Mouse (Mus musculus): ENCODE results near the gene Npsr1. TPM values are rescaled to one million over a fixed set of nuclear protein-coding genes. Genes with fewer than 3 reads are reported as not detected.

Gene Npsr1
- total and polyA plus RNA-seq, 3 experiments = 0.13 TPM; not detected in 1

- Histone ChIP-seq H3K4me2 (ENCODE audit: insufficient read depth, low read depth, poor library complexity, severe bottlenecking) (no peak overlapping the region), H3K9me3 (replicated peaks; ENCODE audit: low read length) (no peaks in the 10 kb centered on the region), H3K79me2 (replicated peaks; ENCODE audit: control insufficient read depth, extremely low read depth, insufficient read depth, poor library complexity, severe bottlenecking) (no peaks in the 10 kb centered on the region), H3K4me1 (ENCODE audit: control insufficient read depth in 1 of 2, insufficient read depth in 2 of 2) (peaks cover 0 to 3% of the 10 kb centered on the region in 2 experiments; a peak in 2 of 4 replicates), H3K4me3 (replicated peaks in 1 of 3; ENCODE audit: low read depth in 2 of 3, low read length in 2 of 3, poor library complexity in 1 of 3) (no peak overlapping the region), H3K27ac (ENCODE audit: insufficient read depth, low read depth) (no peak overlapping the region), H3K9ac (ENCODE audit: insufficient read depth, low read depth) (no peak overlapping the region), H3K36me3 (replicated peaks in 1 of 2; ENCODE audit: control insufficient read depth in 1 of 2, insufficient read depth in 1 of 2, low read length in 1 of 2) (no peaks in the 10 kb centered on the region), H3K27me3 (replicated peaks) (no peaks in the 10 kb centered on the region)
- dilution Hi-C loops (cut with MboI; ENCODE audit: extremely low pct_ligation_motif_present, extremely low pct_unique_long_range_greater_than_20kb, low sequenced_read_pairs) = no loop called here
- in situ Hi-C loops (cut with MboI; ENCODE audit: low pct_ligation_motif_present, low pct_unique_long_range_greater_than_20kb, low sequenced_read_pairs) = no loop called here
- no peak for TF ChIP-seq IRF4 (IDR thresholded peaks at IDR 0.05; ENCODE audit: low read depth, low read length)
- no peak for TF ChIP-seq ZKSCAN1 (IDR thresholded peaks at IDR 0.05; ENCODE audit: borderline replicate concordance, low read depth, low read length)
- no peak for TF ChIP-seq POLR2AphosphoS2 (IDR thresholded peaks at IDR 0.05; ENCODE audit: low read depth, low read length)
- TF ChIP-seq JUND (conservative IDR thresholded peaks at IDR 0.05; ENCODE audit: low read depth, low read length) = no peak
- TF ChIP-seq MAZ (IDR thresholded peaks at IDR 0.05; ENCODE audit: low read depth, low read length) = no peak
- no peak for TF ChIP-seq SMC3 (IDR thresholded peaks at IDR 0.05; ENCODE audit: low read depth, low read length)
- TF ChIP-seq E2F4 (IDR thresholded peaks at IDR 0.05; ENCODE audit: insufficient replicate concordance, low read depth, low read length) = no peak
- no peak for TF ChIP-seq RAD21 (IDR thresholded peaks at IDR 0.05; ENCODE audit: low read depth, low read length)
- no peak for TF ChIP-seq MAX (IDR thresholded peaks at IDR 0.05; ENCODE audit: low read length)
- TF ChIP-seq ETS1 (conservative IDR thresholded peaks at IDR 0.05; ENCODE audit: low read depth, low read length) = no peak
- DNase-seq (ENCODE audit: extremely low read depth) = no peak
Observed at GRCm38 (mm10) chr9:24283536-24283935, 185.7 kb downstream of the Npsr1 start.

GRCm38 (mm10) chr9:24284239-24285084 is 186.7 kb downstream of the Npsr1 start:
- Histone ChIP-seq H3K9ac (ENCODE audit: insufficient read depth, low read depth) (no peak overlapping the region), H3K27me3 (replicated peaks) (no peaks in the 10 kb centered on the region), H3K9me3 (replicated peaks; ENCODE audit: low read length) (no peaks in the 10 kb centered on the region), H3K4me3 (replicated peaks in 1 of 3; ENCODE audit: low read depth in 2 of 3, low read length in 2 of 3, poor library complexity in 1 of 3) (no peak overlapping the region), H3K4me2 (ENCODE audit: insufficient read depth, low read depth, poor library complexity, severe bottlenecking) (no peak overlapping the region), H3K36me3 (replicated peaks in 1 of 2; ENCODE audit: control insufficient read depth in 1 of 2, insufficient read depth in 1 of 2, low read length in 1 of 2) (no peaks in the 10 kb centered on the region), H3K27ac (ENCODE audit: insufficient read depth, low read depth) (no peak overlapping the region), H3K79me2 (replicated peaks; ENCODE audit: control insufficient read depth, extremely low read depth, insufficient read depth, poor library complexity, severe bottlenecking) (no peaks in the 10 kb centered on the region), H3K4me1 (ENCODE audit: control insufficient read depth in 1 of 2, insufficient read depth in 2 of 2) (peaks cover 0 to 3% of the 10 kb centered on the region in 2 experiments; a peak in 2 of 4 replicates)
- no peak for DNase-seq (ENCODE audit: extremely low read depth)
- in situ Hi-C loops (cut with MboI; ENCODE audit: low pct_ligation_motif_present, low pct_unique_long_range_greater_than_20kb, low sequenced_read_pairs) (no loop called here), dilution Hi-C loops (cut with MboI; ENCODE audit: extremely low pct_ligation_motif_present, extremely low pct_unique_long_range_greater_than_20kb, low sequenced_read_pairs) (no loop called here)
- no peak for TF ChIP-seq MXI1 (IDR thresholded peaks at IDR 0.05; ENCODE audit: low read depth, low read length)

- H3K79me2 ChIP-seq (replicated peaks; ENCODE audit: control insufficient read depth, extremely low read depth, insufficient read depth, poor library complexity, severe bottlenecking) = no peaks in the 10 kb centered on the region
- dilution Hi-C loops (cut with MboI; ENCODE audit: extremely low pct_ligation_motif_present, extremely low pct_unique_long_range_greater_than_20kb, low sequenced_read_pairs) = no loop called here
- H3K27me3 ChIP-seq (replicated peaks) = no peaks in the 10 kb centered on the region
- H3K9ac ChIP-seq (ENCODE audit: insufficient read depth, low read depth) = no peak overlapping the region
- no peak for DNase-seq (ENCODE audit: extremely low read depth)
- no peak overlapping the region for H3K4me2 ChIP-seq (ENCODE audit: insufficient read depth, low read depth, poor library complexity, severe bottlenecking)
- TF ChIP-seq EP300 (IDR thresholded peaks at IDR 0.05; ENCODE audit: low read length) = no peak
- TF ChIP-seq CTCF (conservative IDR thresholded peaks at IDR 0.05 in 1 of 2, IDR thresholded peaks at IDR 0.05 in 1 of 2; ENCODE audit: low read depth in 2 of 2, low read length in 2 of 2) = no peak
- no peak for TF ChIP-seq CHD1 (IDR thresholded peaks at IDR 0.05; ENCODE audit: low read depth, low read length)
- TF ChIP-seq MXI1 (IDR thresholded peaks at IDR 0.05; ENCODE audit: low read depth, low read length) = no peak
- no peak for TF ChIP-seq UBTF (IDR thresholded peaks at IDR 0.05; ENCODE audit: low read depth, low read length)
- TF ChIP-seq MAX (IDR thresholded peaks at IDR 0.05; ENCODE audit: low read length) = no peak
- no peak for TF ChIP-seq E2F4 (IDR thresholded peaks at IDR 0.05; ENCODE audit: insufficient replicate concordance, low read depth, low read length)
- no peak for TF ChIP-seq ZNF384 (IDR thresholded peaks at IDR 0.05; ENCODE audit: low read depth, low read length)
- TF ChIP-seq SIN3A (IDR thresholded peaks at IDR 0.05; ENCODE audit: low read length) = no peak
- no peak for TF ChIP-seq ZKSCAN1 (IDR thresholded peaks at IDR 0.05; ENCODE audit: borderline replicate concordance, low read depth, low read length)
- no peak for TF ChIP-seq IRF4 (IDR thresholded peaks at IDR 0.05; ENCODE audit: low read depth, low read length)
- no peak for TF ChIP-seq TCF12 (IDR thresholded peaks at IDR 0.05; ENCODE audit: low read depth, low read length)
- TF ChIP-seq SMC3 (IDR thresholded peaks at IDR 0.05; ENCODE audit: low read depth, low read length) = no peak
- no peak for TF ChIP-seq POLR2AphosphoS2 (IDR thresholded peaks at IDR 0.05; ENCODE audit: low read depth, low read length)
- TF ChIP-seq MAFK (IDR thresholded peaks at IDR 0.05; ENCODE audit: insufficient replicate concordance, low read length) = no peak
- TF ChIP-seq POLR2A (IDR thresholded peaks at IDR 0.05; ENCODE audit: low read depth, low read length) = no peak
- no peak overlapping the region for H3K27ac ChIP-seq (ENCODE audit: insufficient read depth, low read depth)
- no peaks in the 10 kb centered on the region for H3K36me3 ChIP-seq (replicated peaks in 1 of 2; ENCODE audit: control insufficient read depth in 1 of 2, insufficient read depth in 1 of 2, low read length in 1 of 2)
- H3K9me3 ChIP-seq (replicated peaks; ENCODE audit: low read length) = no peaks in the 10 kb centered on the region
- H3K4me1 ChIP-seq (ENCODE audit: control insufficient read depth in 1 of 2, insufficient read depth in 2 of 2) = peaks cover 0 to 3% of the 10 kb centered on the region in 2 experiments; a peak in 2 of 4 replicates
- no peak overlapping the region for H3K4me3 ChIP-seq (replicated peaks in 1 of 3; ENCODE audit: low read depth in 2 of 3, low read length in 2 of 3, poor library complexity in 1 of 3)
- in situ Hi-C loops (cut with MboI; ENCODE audit: low pct_ligation_motif_present, low pct_unique_long_range_greater_than_20kb, low sequenced_read_pairs) = no loop called here
Observed at GRCm38 (mm10) chr9:24285419-24285818, 187.6 kb downstream of the Npsr1 start.

All from CH12.LX (cell line).